Mouse (Mus musculus) CH12.LX (cell line): Measurements from ENCODE around the gene Capg.

Experiments
- CTCF ChIP-seq, 2 experiments: IDR thresholded peaks in 1 of 2; conservative IDR thresholded peaks in 1 of 2; 2 replicates each; pipeline ENCODE4 v1.5.1; 2011 to 2012; ENCODE audit warnings: low read depth in 2 of 2, low read length in 2 of 2, improper control_type of control experiment in 1 of 2, inconsistent platforms in 1 of 2, mild to moderate bottlenecking in 1 of 2, moderate library complexity in 1 of 2
- ELF1 ChIP-seq: IDR thresholded peaks from 2 replicates; pipeline ENCODE4 v1.6.1; 2014; ENCODE audit warnings: low read depth, mild to moderate bottlenecking, inconsistent platforms, low read length, improper control_type of control experiment
- EP300 ChIP-seq: IDR thresholded peaks from 2 replicates; pipeline ENCODE4 v1.6.1; 2011; ENCODE audit warnings: low read length, improper control_type of control experiment
- MEF2A ChIP-seq: IDR thresholded peaks from 2 replicates; pipeline ENCODE4 v1.6.1; 2014; ENCODE audit warnings: low read depth, mild to moderate bottlenecking, inconsistent platforms, low read length, improper control_type of control experiment, borderline replicate concordance
- NRF1 ChIP-seq: IDR thresholded peaks from 2 replicates; pipeline ENCODE4 v1.6.1; 2014; ENCODE audit warnings: low read depth, mild to moderate bottlenecking, inconsistent platforms, low read length, improper control_type of control experiment, moderate library complexity
- POLR2AphosphoS2 ChIP-seq: IDR thresholded peaks from 2 replicates; pipeline ENCODE4 v1.6.1; 2011; ENCODE audit warnings: low read depth, low read length, improper control_type of control experiment
- RAD21 ChIP-seq: IDR thresholded peaks from 2 replicates; pipeline ENCODE4 v1.6.1; 2011; ENCODE audit warnings: low read depth, mild to moderate bottlenecking, low read length, improper control_type of control experiment, moderate library complexity
- SMC3 ChIP-seq: IDR thresholded peaks from 2 replicates; pipeline ENCODE4 v1.6.1; 2011; ENCODE audit warnings: low read depth, low read length, improper control_type of control experiment
- USF1 ChIP-seq: IDR thresholded peaks from 2 replicates; pipeline ENCODE4 v1.6.1; 2014; ENCODE audit warnings: low read depth, mild to moderate bottlenecking, inconsistent platforms, low read length, improper control_type of control experiment
- ZMIZ1 ChIP-seq: IDR thresholded peaks from 2 replicates; pipeline ENCODE4 v1.6.1; 2012; ENCODE audit warnings: low read depth, mild to moderate bottlenecking, inconsistent platforms, low read length, improper control_type of control experiment
- ZNF384 ChIP-seq: IDR thresholded peaks from 2 replicates; pipeline ENCODE4 v1.6.1; 2012; ENCODE audit warnings: low read depth, low read length, improper control_type of control experiment, inconsistent platforms

DNA sequence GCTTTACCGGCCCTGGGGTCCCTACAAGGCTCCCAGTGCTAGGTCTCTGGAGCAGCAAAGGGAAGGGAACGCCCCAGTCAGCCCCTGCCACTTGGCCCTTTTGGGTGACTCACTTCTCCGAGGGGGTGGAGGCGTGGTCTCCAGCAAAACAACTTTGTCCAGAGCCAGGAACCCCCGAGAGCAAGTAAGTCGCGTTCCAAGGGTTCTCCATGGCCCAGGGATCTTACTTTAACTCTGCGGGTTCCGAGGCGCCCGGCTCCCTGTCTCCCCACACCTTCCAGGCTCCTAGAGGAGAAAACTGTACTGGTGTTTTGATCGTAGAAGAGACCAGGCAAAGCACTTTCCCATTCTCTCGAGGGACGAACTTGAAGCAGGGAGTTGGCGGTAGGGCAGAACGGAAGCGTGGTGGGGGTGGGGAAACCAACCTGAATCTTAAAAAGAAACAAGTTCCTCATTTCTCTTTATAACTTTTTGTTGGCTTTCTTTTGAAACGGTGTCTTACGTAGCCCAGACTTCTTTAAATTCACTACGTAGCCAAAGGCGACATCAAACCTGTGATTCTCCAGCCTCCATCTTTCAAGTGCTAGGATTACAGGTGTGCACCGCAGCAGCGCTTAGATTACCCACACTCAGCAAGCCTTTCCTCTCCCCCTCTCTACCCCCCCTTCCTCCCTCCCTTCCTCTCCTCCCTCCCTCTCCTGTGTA, at the start of gene Capg:
- TF ChIP-seq NRF1 (no peak), SMC3 (no peak), ELF1 (peak; percentile 52; the same call in 1 of the 2 replicates), ZNF384 (no peak), EP300 (peak; percentile 44), CTCF (conservative IDR thresholded peaks at IDR 0.05 in 1 of 2, IDR thresholded peaks at IDR 0.05 in 1 of 2; ENCODE audit: low read depth in 2 of 2, low read length in 2 of 2) (no peak), ZMIZ1 (no peak), RAD21 (no peak), USF1 (no peak), MEF2A (0 out of 2 replicates have a peak, but pooled peaks have one; percentile 34), POLR2AphosphoS2 (no peak)
